Comparison of ENCODE assay signal across 8 mouse cellular contexts in genomic region chr7:127574115-127574514, GRCm38 (mm10). TPM values are rescaled to one million over a fixed set of nuclear protein-coding genes. Genes with fewer than 3 reads are reported as not detected.
A peak's percentile ranks its signal among the peaks of the same experiment; 100 is the strongest.
DNase-seq lines count a peak whose midpoint lies in the region; ATAC-seq and TF ChIP-seq lines count a peak whose summit lies in the region.

No protein-coding gene starts in this region.

- WGBS in cerebellum, adult 2 months, result 10% methylated on average over 7 of the region's 7 CpGs
- 20% methylated on average over 7 of the region's 7 CpGs for WGBS in limb, embryonic 15.5 days
- WGBS in stomach, postnatal 0 days, result 10% methylated on average over 7 of the region's 7 CpGs

- TF ChIP-seq CTCF in cerebellum, adult 2 months (IDR thresholded peaks at IDR 0.05; ENCODE audit: borderline replicate concordance, insufficient read depth, low read depth, low read length), result no peak
- no peak for TF ChIP-seq CTCF in testis, adult 2 months (IDR thresholded peaks at IDR 0.05; ENCODE audit: control insufficient read depth, insufficient read depth, insufficient replicate concordance, low read depth, low read length)
- no peak for TF ChIP-seq CTCF in stomach, postnatal 0 days (IDR thresholded peaks at IDR 0.05; ENCODE audit: low read depth)

- peak in 1 of 2 experiments; percentile 19 for DNase-seq in cerebellum, adult 2 months
- DNase-seq in cerebellum, postnatal 4 days (ENCODE audit: low spot score in 2 of 2), result no peak
- no peak for DNase-seq in testis, postnatal 14 days (ENCODE audit: low spot score)
- no peak for DNase-seq in stomach, postnatal 0 days (ENCODE audit: low spot score)
- no peak for DNase-seq in left cerebral cortex, postnatal 25 days (ENCODE audit: low spot score in 2 of 2)

- no peak for TF ChIP-seq POLR2A in cerebellum, adult 2 months (IDR thresholded peaks at IDR 0.05; ENCODE audit: borderline replicate concordance, insufficient read depth, low read length)
- TF ChIP-seq POLR2A in testis, adult 2 months (IDR thresholded peaks at IDR 0.05; ENCODE audit: control insufficient read depth, low read depth, low read length), result no peak

- no peak for ATAC-seq in limb, embryonic 15.5 days (ENCODE audit: insufficient number of reproducible peaks, low FRiP score, low TSS enrichment, low read depth)
- ATAC-seq in stomach, postnatal 0 days (ENCODE audit: low FRiP score, low TSS enrichment), result no peak
- no peak for ATAC-seq in frontal cortex, adult (ENCODE audit: low TSS enrichment)

- H3K9ac ChIP-seq in limb, embryonic 15.5 days, result peak overlapping the region; percentile 80
- peak overlapping the region; percentile 78 for H3K9ac ChIP-seq in stomach, postnatal 0 days (ENCODE audit: low read length)

- peak overlapping the region; percentile 68; the same call in 1 of the 2 replicates for H3K27ac ChIP-seq in cerebellum, adult 2 months (ENCODE audit: insufficient read depth, low read length)
- H3K27ac ChIP-seq in testis, adult 2 months (ENCODE audit: control insufficient read depth, insufficient read depth, low read depth, low read length), result peak overlapping the region; percentile 87; the same call in 1 of the 2 replicates
- no peak overlapping the region for H3K27ac ChIP-seq in limb, embryonic 15.5 days
- no peak overlapping the region for H3K27ac ChIP-seq in stomach, postnatal 0 days (replicated peaks)

- intact Hi-C loops in left cerebral cortex, postnatal 25 days (cut with DNase I), result no loop called here

- no peaks in the 10 kb centered on the region for H3K9me3 ChIP-seq in limb, embryonic 15.5 days
- H3K9me3 ChIP-seq in stomach, postnatal 0 days (ENCODE audit: control insufficient read depth, low read length), result no peaks in the 10 kb centered on the region

- no peaks in the 10 kb centered on the region; the same call in 1 of the 2 replicates for H3K36me3 ChIP-seq in testis, adult 2 months (ENCODE audit: control insufficient read depth, insufficient read depth, low read length)
- H3K36me3 ChIP-seq in limb, embryonic 15.5 days, result peaks cover 25% of the 10 kb centered on the region
- H3K36me3 ChIP-seq in stomach, postnatal 0 days (ENCODE audit: control insufficient read depth, insufficient read depth, low read length), result peaks cover 5% of the 10 kb centered on the region; the same call in 1 of the 2 replicates

- H3K4me3 ChIP-seq in cerebellum, adult 2 months (replicated peaks; ENCODE audit: insufficient read depth, low read depth, low read length), result peak overlapping the region; percentile 73
- peak overlapping the region; percentile 88 for H3K4me3 ChIP-seq in testis, adult 2 months (ENCODE audit: control insufficient read depth, low read depth, low read length)
- peak overlapping the region; percentile 72 for H3K4me3 ChIP-seq in limb, embryonic 15.5 days
- H3K4me3 ChIP-seq in stomach, postnatal 0 days (ENCODE audit: low read depth, low read length), result peak overlapping the region; percentile 71

- peak overlapping the region; percentile 95 for H3K4me2 ChIP-seq in limb, embryonic 15.5 days
- H3K4me2 ChIP-seq in stomach, postnatal 0 days (replicated peaks; ENCODE audit: low read depth), result peak overlapping the region; percentile 95

- no peak for TF ChIP-seq EP300 in stomach, postnatal 0 days (optimal IDR thresholded peaks at IDR 0.05)

- H3K27me3 ChIP-seq in cerebellum, adult 2 months (ENCODE audit: control insufficient read depth, insufficient read depth, low read length), result no peaks in the 10 kb centered on the region
- H3K27me3 ChIP-seq in testis, adult 2 months (ENCODE audit: control insufficient read depth, insufficient read depth, low read length), result no peaks in the 10 kb centered on the region
- no peaks in the 10 kb centered on the region for H3K27me3 ChIP-seq in limb, embryonic 15.5 days
- no peaks in the 10 kb centered on the region for H3K27me3 ChIP-seq in stomach, postnatal 0 days (ENCODE audit: control insufficient read depth, insufficient read depth, low read length)

- H3K4me1 ChIP-seq in cerebellum, adult 2 months (ENCODE audit: control insufficient read depth, insufficient read depth, low read length), result peaks cover 5% of the 10 kb centered on the region; the same call in 1 of the 2 replicates
- peaks cover 3% of the 10 kb centered on the region for H3K4me1 ChIP-seq in testis, adult 2 months (ENCODE audit: control insufficient read depth, insufficient read depth, low read length)
- H3K4me1 ChIP-seq in limb, embryonic 15.5 days, result peaks cover 18% of the 10 kb centered on the region
- no peaks in the 10 kb centered on the region for H3K4me1 ChIP-seq in stomach, postnatal 0 days (replicated peaks; ENCODE audit: control insufficient read depth, insufficient read depth)

RNA-seq across cellular contexts. Expression of gene Phkg2, which starts 1.0 kb away (rescaled TPM):
- 159 and 161 TPM in 2 replicates for polyA plus RNA-seq in cerebellum, adult 2 months (2012; rRNA removed)
- 1,776 and 1,820 TPM in 2 replicates for polyA plus RNA-seq in testis, adult 2 months (2012; rRNA removed)
- polyA plus RNA-seq in limb, embryonic 15.5 days (2015; fragmentation: Nextera tagmentation; extraction: Ambion mirVana), result 39.3 and 41.5 TPM in 2 replicates
- polyA plus RNA-seq in stomach, postnatal 0 days (2015; fragmentation: Nextera tagmentation; extraction: Ambion mirVana), result 22.6 and 24.3 TPM in 2 replicates
- 10 to 100 TPM; 76.9 to 89.1 TPM for total RNA-seq in left cerebral cortex, postnatal 25 days (2021)

RNA-seq across cellular contexts. Expression of gene Tmem265, which starts 12.9 kb away (rescaled TPM):
- not detected in 2 replicates for polyA plus RNA-seq in cerebellum, adult 2 months (2012; rRNA removed)
- polyA plus RNA-seq in testis, adult 2 months (2012; rRNA removed), result 4.3 and 4.5 TPM in 2 replicates
- 8.7 and 12.1 TPM in 2 replicates for polyA plus RNA-seq in limb, embryonic 15.5 days (2015; fragmentation: Nextera tagmentation; extraction: Ambion mirVana)
- polyA plus RNA-seq in stomach, postnatal 0 days (2015; fragmentation: Nextera tagmentation; extraction: Ambion mirVana), result 22.7 and 24.3 TPM in 2 replicates
- total RNA-seq in left cerebral cortex, postnatal 25 days (2021), result not detected

RNA-seq across cellular contexts. Expression of gene Ccdc189, which starts 14.3 kb away (rescaled TPM):
- 10.1 and 12.2 TPM in 2 replicates for polyA plus RNA-seq in cerebellum, adult 2 months (2012; rRNA removed)
- polyA plus RNA-seq in testis, adult 2 months (2012; rRNA removed), result 200 and 220 TPM in 2 replicates
- polyA plus RNA-seq in limb, embryonic 15.5 days (2015; fragmentation: Nextera tagmentation; extraction: Ambion mirVana), result 4.2 and 7.2 TPM in 2 replicates
- 3.5 and 3.6 TPM in 2 replicates for polyA plus RNA-seq in stomach, postnatal 0 days (2015; fragmentation: Nextera tagmentation; extraction: Ambion mirVana)
- total RNA-seq in left cerebral cortex, postnatal 25 days (2021), result 1 to 10 TPM; 6.8 to 7.7 TPM

RNA-seq across cellular contexts. Expression of gene Rnf40, which starts 14.5 kb away (rescaled TPM):
- polyA plus RNA-seq in cerebellum, adult 2 months (2012; rRNA removed), result 53.7 and 56.2 TPM in 2 replicates
- 56.5 and 63.5 TPM in 2 replicates for polyA plus RNA-seq in testis, adult 2 months (2012; rRNA removed)
- 42.9 and 46.1 TPM in 2 replicates for polyA plus RNA-seq in limb, embryonic 15.5 days (2015; fragmentation: Nextera tagmentation; extraction: Ambion mirVana)
- polyA plus RNA-seq in stomach, postnatal 0 days (2015; fragmentation: Nextera tagmentation; extraction: Ambion mirVana), result 17.1 and 18.7 TPM in 2 replicates
- 10 to 100 TPM; 69.4 to 71.4 TPM for total RNA-seq in left cerebral cortex, postnatal 25 days (2021)

RNA-seq across cellular contexts. Expression of gene Zfp629, which starts 41.5 kb away (rescaled TPM):
- polyA plus RNA-seq in cerebellum, adult 2 months (2012; rRNA removed), result 22.4 and 22.7 TPM in 2 replicates
- 10.4 and 14.9 TPM in 2 replicates for polyA plus RNA-seq in testis, adult 2 months (2012; rRNA removed)
- 11.5 and 11.7 TPM in 2 replicates for polyA plus RNA-seq in limb, embryonic 15.5 days (2015; fragmentation: Nextera tagmentation; extraction: Ambion mirVana)
- 3.6 and 3.7 TPM in 2 replicates for polyA plus RNA-seq in stomach, postnatal 0 days (2015; fragmentation: Nextera tagmentation; extraction: Ambion mirVana)
- total RNA-seq in left cerebral cortex, postnatal 25 days (2021), result 10 to 100 TPM; 22.2 to 24.8 TPM

Comparison
In these comparisons a context has a peak if more than half of its experiments do, and no peak if none do; other contexts are left out.
1. H3K27ac ChIP-seq: peak in cerebellum, adult 2 months (single experiment) and testis, adult 2 months (single experiment); none in limb, embryonic 15.5 days (single experiment) and stomach, postnatal 0 days (single experiment).
2. RNA of gene Phkg2, which starts 1.0 kb away (polyA plus RNA-seq): 1,776 to 1,820 TPM in testis, adult 2 months; 159 to 161 TPM in cerebellum, adult 2 months, 39.3 to 41.5 TPM in limb, embryonic 15.5 days and 22.6 to 24.3 TPM in stomach, postnatal 0 days; every median in the first group is over 10 times any median in the second.
3. RNA of gene Ccdc189, which starts 14.3 kb away (polyA plus RNA-seq): 200 to 220 TPM in testis, adult 2 months; 10.1 to 12.2 TPM in cerebellum, adult 2 months, 4.2 to 7.2 TPM in limb, embryonic 15.5 days and 3.5 to 3.6 TPM in stomach, postnatal 0 days; every median in the first group is over 10 times any median in the second.
4. Peak in every context shown above with its lines, with median percentiles within 50 percentile points of each other: H3K4me3 ChIP-seq.